Mouse (Mus musculus) midbrain, embryonic 13.5 days (tissue): ENCODE data around the gene Zbtb42. TPM values are rescaled to one million over a fixed set of nuclear protein-coding genes. Genes with fewer than 3 reads are reported as not detected.

ENCODE experiments used
- ATAC-seq: fragments of 200-750 bp; cut with Nextera tagmentation; 2 replicates; pipeline ENCODE4 v1.8.0; 2017; ENCODE audit warnings: mild to moderate bottlenecking, moderate TSS enrichment, moderate library complexity
- H3K27ac ChIP-seq: fragments of 300-500 bp; sonication (generic); 2 replicates; pipeline ENCODE4 v1.5.1; 2015; ENCODE audit warnings: inconsistent platforms, mild to moderate bottlenecking, moderate library complexity
- H3K27me3 ChIP-seq: fragments of 300-500 bp; sonication (generic); 2 replicates; pipeline ENCODE4 v1.6.1; 2015; ENCODE audit warnings: mild to moderate bottlenecking, inconsistent platforms
- H3K36me3 ChIP-seq: fragments of 300-500 bp; sonication (generic); 2 replicates; pipeline ENCODE4 v1.6.1; 2015; ENCODE audit warnings: mild to moderate bottlenecking, inconsistent platforms
- H3K4me1 ChIP-seq: fragments of 300-500 bp; sonication (generic); replicated peaks from 2 replicates; pipeline ENCODE4 v1.6.1; 2015; ENCODE audit warnings: inconsistent platforms
- H3K4me2 ChIP-seq: fragments of 300-500 bp; sonication (generic); replicated peaks from 2 replicates; pipeline ENCODE4 v1.6.1; 2015; ENCODE audit warnings: moderate library complexity, mild to moderate bottlenecking, inconsistent platforms
- H3K4me3 ChIP-seq: fragments of 300-500 bp; sonication (generic); replicated peaks from 2 replicates; pipeline ENCODE4 v1.5.1; 2015; ENCODE audit warnings: mild to moderate bottlenecking, inconsistent platforms
- H3K9ac ChIP-seq: fragments of 300-500 bp; sonication (generic); replicated peaks from 2 replicates; pipeline ENCODE4 v1.6.1; 2015; ENCODE audit warnings: mild to moderate bottlenecking, inconsistent platforms
- H3K9me3 ChIP-seq: fragments of 300-500 bp; sonication (generic); 2 replicates; pipeline ENCODE4 v1.6.1; 2016; ENCODE audit warnings: mild to moderate bottlenecking, inconsistent platforms
- WGBS: fragments of 180-500 bp; shearing (Covaris S2); methylation state at CpG from one replicate; pipeline ENCODE4 v1.1.7; 2015; 5-methylcytosine and 5-hydroxymethylcytosine counted together
- polyA plus RNA-seq: library from polyadenylated mRNA; unstranded; fragments of >200 nt; fragmentation: Nextera tagmentation; extraction: Ambion mirVana; gene quantifications from 2 replicates; pipeline ENCODE4 v1.2.1, GENCODE M21; 2015

Gene Zbtb42
- polyA plus RNA-seq, 1 experiment from 2014 or later = 3.3 TPM

- H3K4me2 ChIP-seq = peak within 1 kb of the TSS; percentile 94
- peaks cover 20% of the 10 kb centered on the region for H3K27me3 ChIP-seq
- peak within 1 kb of the TSS; percentile 100 for H3K9ac ChIP-seq
- under 1% methylated on average over 39 of the region's 70 CpGs for WGBS
- H3K36me3 ChIP-seq = peaks cover 20% of the 10 kb centered on the region
- peak; percentile 5; the same call in 1 of the 2 replicates for ATAC-seq
- H3K27ac ChIP-seq = peak within 1 kb of the TSS; percentile 95
- no peaks in the 10 kb centered on the region for H3K9me3 ChIP-seq
- peak within 1 kb of the TSS; percentile 95 for H3K4me3 ChIP-seq
- peaks cover 67% of the 10 kb centered on the region for H3K4me1 ChIP-seq
Measured at GRCm38 (mm10) chr12:112674132-112675011, 4.3 kb upstream of the Zbtb42 start, which contains the start of gene Akt1. Gene Akt1, minus strand, starts transcription at chr12:112674884.

- peak; percentile 44 for ATAC-seq
- H3K36me3 ChIP-seq = peaks cover 10% of the 10 kb centered on the region
- H3K9ac ChIP-seq = peak overlapping the region; percentile 100; the same call in 1 of the 2 replicates
- 16% methylated on average over 18 of the region's 18 CpGs for WGBS
- peak overlapping the region; percentile 95 for H3K27ac ChIP-seq
- no peaks in the 10 kb centered on the region for H3K9me3 ChIP-seq
- H3K27me3 ChIP-seq = peaks cover 30% of the 10 kb centered on the region
- peaks cover 64% of the 10 kb centered on the region for H3K4me1 ChIP-seq
- peak overlapping the region; percentile 94 for H3K4me2 ChIP-seq
- peak overlapping the region; percentile 95 for H3K4me3 ChIP-seq
Measured at GRCm38 (mm10) chr12:112675245-112676035, 3.2 kb upstream of the Zbtb42 start.

- Histone ChIP-seq H3K36me3 (no peaks in the 10 kb centered on the region), H3K27me3 (peaks cover 43% of the 10 kb centered on the region), H3K9me3 (no peaks in the 10 kb centered on the region), H3K27ac (no peak overlapping the region), H3K4me2 (no peak overlapping the region), H3K4me1 (peaks cover 48% of the 10 kb centered on the region), H3K9ac (no peak overlapping the region), H3K4me3 (no peak overlapping the region)
- WGBS = 67% methylated on average over 5 of the region's 5 CpGs
- ATAC-seq = no peak
Measured at GRCm38 (mm10) chr12:112677076-112677475, 1.6 kb upstream of the Zbtb42 start.

- no peaks in the 10 kb centered on the region for H3K36me3 ChIP-seq
- peak overlapping the region; percentile 57 for H3K4me3 ChIP-seq
- ATAC-seq = no peak
- peaks cover 38% of the 10 kb centered on the region for H3K4me1 ChIP-seq
- peak overlapping the region; percentile 6; the same call in 1 of the 2 replicates for H3K27ac ChIP-seq
- 16% methylated on average over 19 of the region's 19 CpGs for WGBS
- H3K4me2 ChIP-seq = peak overlapping the region; percentile 93
- H3K9ac ChIP-seq = peak overlapping the region; percentile 66; the same call in 1 of the 2 replicates
- H3K9me3 ChIP-seq = no peaks in the 10 kb centered on the region
- peaks cover 46% of the 10 kb centered on the region for H3K27me3 ChIP-seq
Measured at GRCm38 (mm10) chr12:112677943-112678554, 579 bp upstream of the Zbtb42 start.

GRCm38 (mm10) chr12:112679027-112679996, 684 bp downstream of the Zbtb42 start:
- Histone ChIP-seq H3K4me1 (peaks cover 40% of the 10 kb centered on the region), H3K9ac (peak overlapping the region; percentile 66), H3K4me3 (peak overlapping the region; percentile 57), H3K4me2 (peak overlapping the region; percentile 93), H3K27me3 (peaks cover 46% of the 10 kb centered on the region), H3K36me3 (no peaks in the 10 kb centered on the region), H3K27ac (no peak overlapping the region), H3K9me3 (no peaks in the 10 kb centered on the region)
- 4% methylated on average over 72 of the region's 87 CpGs for WGBS
- peak; percentile 54 for ATAC-seq

DNA sequence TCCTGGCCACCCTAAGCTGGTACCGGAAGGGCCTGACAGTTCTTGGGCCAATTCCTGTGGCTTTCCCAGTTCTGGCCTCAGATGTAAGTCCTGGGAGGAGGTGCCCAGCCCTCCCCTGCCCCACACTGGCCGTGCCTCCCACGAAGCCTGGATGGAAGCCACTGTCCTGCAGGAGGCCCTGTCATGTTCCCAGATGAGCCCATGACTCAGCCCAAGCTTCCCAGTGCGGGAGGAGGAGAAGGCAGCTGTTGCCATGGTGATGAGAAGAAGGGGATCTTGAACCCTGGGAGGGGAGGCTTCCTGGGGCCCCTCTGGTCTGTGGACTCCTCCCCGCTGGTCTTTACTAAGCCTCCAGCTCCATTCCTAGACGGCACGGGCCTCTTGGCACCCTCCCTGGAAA, 4.7 kb downstream of the Zbtb42 start:
- Histone ChIP-seq H3K4me3 (no peak overlapping the region), H3K9me3 (no peaks in the 10 kb centered on the region; the same call in 1 of the 2 replicates), H3K9ac (no peak overlapping the region), H3K36me3 (no peaks in the 10 kb centered on the region), H3K27me3 (peaks cover 38% of the 10 kb centered on the region), H3K4me1 (peaks cover 22% of the 10 kb centered on the region), H3K4me2 (no peak overlapping the region), H3K27ac (no peak overlapping the region)
- WGBS = 37% methylated on average over 7 of the region's 7 CpGs
- ATAC-seq = no peak

DNA sequence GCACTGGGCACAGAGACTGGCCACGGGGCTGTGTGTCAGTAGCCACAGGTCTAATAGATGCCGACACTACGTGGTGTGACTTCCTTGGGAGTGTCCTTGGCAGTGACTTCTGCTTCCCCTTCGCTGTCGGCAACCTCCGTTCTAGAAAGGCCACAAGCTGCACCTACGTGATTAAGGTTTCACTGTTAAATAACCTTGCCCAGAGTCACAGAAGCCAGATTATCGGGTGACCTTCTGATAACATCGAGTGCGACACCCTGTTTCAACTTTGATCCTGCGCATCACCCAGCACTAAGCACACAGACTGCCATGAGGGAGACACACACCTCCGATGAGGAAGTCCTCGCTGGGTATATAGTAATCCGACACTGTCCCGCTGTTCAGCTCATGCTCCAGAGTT, 9.8 kb downstream of the Zbtb42 start:
- WGBS = 83% methylated on average over 15 of the region's 15 CpGs
- no peak overlapping the region for H3K4me3 ChIP-seq
- no peak overlapping the region for H3K27ac ChIP-seq
- 0 out of 2 replicates have a peak, but pooled peaks cover 2% of the 10 kb centered on the region for H3K27me3 ChIP-seq
- no peaks in the 10 kb centered on the region for H3K36me3 ChIP-seq
- no peaks in the 10 kb centered on the region; the same call in 1 of the 2 replicates for H3K9me3 ChIP-seq
- H3K4me1 ChIP-seq = peaks cover 11% of the 10 kb centered on the region
- H3K4me2 ChIP-seq = no peak overlapping the region
- H3K9ac ChIP-seq = no peak overlapping the region
- no peak for ATAC-seq

GRCm38 (mm10) chr12:112693185-112694126, 14.8 kb downstream of the Zbtb42 start:
- Histone ChIP-seq H3K4me2 (peak overlapping the region; percentile 73), H3K4me1 (peaks cover 18% of the 10 kb centered on the region), H3K27me3 (0 out of 2 replicates have a peak, but pooled peaks cover 2% of the 10 kb centered on the region), H3K27ac (peak overlapping the region; percentile 93), H3K9ac (peak overlapping the region; percentile 90), H3K9me3 (no peaks in the 10 kb centered on the region), H3K4me3 (peak overlapping the region; percentile 62), H3K36me3 (no peaks in the 10 kb centered on the region)
- ATAC-seq = peak; percentile 97
- WGBS = 2% methylated on average over 54 of the region's 54 CpGs

DNA sequence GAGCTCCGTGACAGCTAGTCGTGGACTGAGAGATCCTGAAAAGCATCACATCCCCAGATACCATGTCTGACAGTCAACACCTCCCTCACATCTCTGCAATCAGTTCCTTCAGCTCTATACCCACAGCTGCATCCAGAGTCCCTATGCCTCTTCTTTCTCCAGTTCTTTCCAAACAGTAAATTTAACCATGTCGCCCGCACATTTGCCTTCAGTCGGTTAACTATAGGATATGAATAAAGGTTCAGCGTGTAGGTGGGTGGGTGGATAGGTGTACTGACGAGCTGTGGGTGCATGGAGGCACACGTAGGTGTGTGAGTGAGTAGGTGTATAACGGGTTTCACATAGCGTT, 15.5 kb downstream of the Zbtb42 start:
- 80% methylated on average over 10 of the region's 10 CpGs for WGBS
- H3K4me1 ChIP-seq = peaks cover 18% of the 10 kb centered on the region
- peak overlapping the region; percentile 62 for H3K4me3 ChIP-seq
- H3K9ac ChIP-seq = peak overlapping the region; percentile 90
- H3K4me2 ChIP-seq = peak overlapping the region; percentile 73
- no peaks in the 10 kb centered on the region for H3K9me3 ChIP-seq
- H3K27me3 ChIP-seq = peaks cover 4% of the 10 kb centered on the region; the same call in 1 of the 2 replicates
- no peak for ATAC-seq
- H3K36me3 ChIP-seq = no peaks in the 10 kb centered on the region
- peak overlapping the region; percentile 93 for H3K27ac ChIP-seq

DNA sequence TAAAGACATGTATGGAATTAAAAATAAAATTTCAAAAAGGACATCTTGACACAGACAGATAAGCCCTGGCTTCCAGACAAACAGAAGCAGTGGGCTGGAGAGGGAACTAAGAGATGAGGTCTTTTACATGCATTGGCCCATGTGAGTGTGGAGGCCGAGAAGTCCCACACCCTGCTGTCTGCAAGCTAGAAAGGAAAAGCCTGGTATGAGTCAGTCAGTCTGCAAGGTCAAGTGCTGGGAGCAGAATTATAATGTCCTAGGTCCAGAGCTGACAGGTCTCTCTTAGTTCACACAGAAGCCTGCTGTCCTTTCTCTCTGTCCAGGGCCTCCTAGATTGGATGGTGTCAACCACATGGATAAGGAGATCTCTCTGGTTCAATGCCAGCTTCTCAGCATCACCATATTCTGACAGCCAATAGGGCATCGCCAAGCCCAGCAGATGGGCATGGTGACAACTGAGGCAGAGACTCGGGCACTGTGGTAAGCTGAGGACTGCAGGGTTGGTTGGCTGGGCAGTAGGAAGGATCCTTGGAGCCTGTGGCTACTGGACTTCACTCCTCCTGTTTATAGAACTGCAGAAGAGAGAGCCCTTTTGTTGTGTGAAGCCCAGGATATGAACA, 18.3 kb downstream of the Zbtb42 start:
- no peak overlapping the region for H3K4me3 ChIP-seq
- H3K27me3 ChIP-seq = peaks cover 20% of the 10 kb centered on the region
- H3K9me3 ChIP-seq = no peaks in the 10 kb centered on the region
- no peaks in the 10 kb centered on the region for H3K36me3 ChIP-seq
- no peak overlapping the region for H3K4me2 ChIP-seq
- 85% methylated on average over 3 of the region's 3 CpGs for WGBS
- no peak for ATAC-seq
- H3K9ac ChIP-seq = no peak overlapping the region
- H3K27ac ChIP-seq = no peak overlapping the region
- H3K4me1 ChIP-seq = peaks cover 25% of the 10 kb centered on the region
